Mouse (Mus musculus): Measurements from ENCODE around the gene Sart1. TPM values are rescaled to one million over a fixed set of nuclear protein-coding genes. Genes with fewer than 3 reads are reported as not detected.
"Not testable (repeated sequence)": the region's sequence is repeated elsewhere in the genome, so short reads cannot be mapped to it uniquely, and the experiment has no call there.

The Sart1 gene
- total RNA-seq, 2 experiments from 2014 or later, result 97.9 to 104 TPM

DNA sequence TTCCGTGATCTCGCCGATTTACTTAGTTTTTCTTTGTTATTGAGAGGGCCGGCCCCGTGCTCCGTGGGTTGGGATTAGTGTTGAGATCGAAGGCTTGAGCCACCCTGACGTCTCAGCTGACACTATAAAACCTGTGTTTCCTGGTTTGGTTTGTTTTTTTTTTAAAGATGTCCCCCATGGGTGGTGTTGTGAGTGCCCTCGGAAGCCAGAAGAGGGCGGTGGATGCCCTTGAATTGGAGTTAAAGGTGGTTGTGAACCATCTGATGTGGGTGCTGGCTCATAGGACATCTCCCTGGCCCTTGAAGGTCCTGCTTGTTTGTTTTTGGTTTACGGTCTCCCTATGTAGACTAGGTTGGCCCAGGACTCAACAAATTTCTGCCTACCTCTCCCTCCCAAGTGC lies 21.0 kb downstream of the Sart1 start:
- no peak for DNase-seq

DNA sequence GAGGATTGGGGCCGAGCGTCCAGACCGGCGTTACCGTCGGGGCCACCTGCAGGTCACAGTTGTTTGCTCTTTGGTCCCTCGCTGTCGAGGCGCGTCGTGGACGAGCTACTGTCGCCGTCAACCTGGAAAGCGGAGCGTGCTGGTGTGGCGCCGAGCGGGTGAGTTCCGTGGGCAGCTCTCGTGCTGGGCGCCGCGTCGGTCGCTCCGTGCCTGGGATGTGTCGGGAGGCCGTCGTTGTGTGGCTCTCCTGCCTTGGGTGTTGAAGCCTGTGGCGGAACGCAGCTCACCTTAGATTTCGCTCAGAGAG lies 21.5 kb downstream of the Sart1 start, which contains the start of gene Banf1:
Banf1 (minus strand) TSS at position 116 of the 307 bp plus-strand sequence.
- no peak for DNase-seq

DNA sequence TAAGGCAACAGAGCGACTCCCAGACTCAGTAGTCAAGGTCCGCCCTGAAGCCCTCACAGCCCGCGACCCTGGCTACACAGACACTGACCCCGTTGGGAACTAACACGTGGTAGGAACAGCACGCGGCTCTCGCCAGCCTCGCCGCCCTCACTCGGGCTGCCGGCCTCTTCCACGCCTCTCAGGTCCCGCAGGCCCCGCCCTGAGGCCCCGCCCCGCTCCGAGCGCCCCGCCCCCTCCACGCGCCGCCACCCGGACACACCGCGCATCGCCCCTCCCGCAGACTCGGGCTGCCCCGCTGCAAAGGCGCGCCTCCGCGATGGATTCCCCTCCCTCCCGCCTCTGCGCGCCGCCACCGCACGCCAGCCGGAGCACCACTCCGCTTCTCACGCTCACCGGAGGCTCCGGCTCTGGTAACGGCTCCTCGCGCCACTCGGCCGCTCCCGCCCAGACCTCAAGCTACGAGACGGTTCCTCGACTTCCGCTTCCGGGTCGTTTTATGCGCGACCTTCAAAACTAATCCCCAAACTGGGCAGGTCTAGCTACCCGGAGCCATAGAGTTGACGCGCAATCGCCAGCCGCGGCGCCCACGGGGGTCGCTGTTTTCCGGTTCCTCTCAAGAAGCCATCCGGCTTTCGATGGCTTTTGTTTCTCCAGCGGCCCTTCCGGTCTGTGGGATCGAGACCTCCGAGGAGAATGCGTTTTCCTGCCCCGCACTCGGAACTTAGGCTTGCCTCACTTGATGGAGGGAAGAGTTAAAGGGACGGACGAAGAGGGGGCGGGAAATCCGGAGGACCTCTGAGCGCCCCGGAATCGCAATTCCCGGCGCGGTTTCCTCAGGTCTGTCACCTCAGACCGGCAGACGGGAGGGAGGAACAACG lies 22.1 kb downstream of the Sart1 start, which contains the start of gene Eif1ad:
Eif1ad (plus strand) TSS at position 567 of the 878 bp plus-strand sequence.
- peak; percentile 95 to 97 for DNase-seq

DNA sequence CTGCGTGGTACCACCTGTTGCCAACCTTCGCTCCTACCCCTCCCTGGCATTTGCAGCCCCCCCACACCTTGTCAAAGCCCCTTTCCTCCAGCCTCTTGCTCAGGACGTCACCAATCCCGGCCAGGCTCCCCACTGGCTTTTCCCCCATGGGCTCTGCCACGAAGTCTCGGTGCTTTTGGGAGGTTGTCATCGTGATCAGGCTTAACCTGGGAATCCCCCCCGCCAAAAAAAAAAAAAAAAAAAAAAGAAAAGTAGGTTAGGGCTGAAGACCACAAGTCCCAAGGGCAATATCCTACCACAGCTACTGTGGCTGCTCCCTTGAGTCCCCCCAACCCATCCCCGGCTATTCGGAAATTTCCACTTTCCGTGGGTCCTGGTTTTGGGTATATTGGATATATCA lies 22.8 kb downstream of the Sart1 start:
- DNase-seq, result no peak

DNA sequence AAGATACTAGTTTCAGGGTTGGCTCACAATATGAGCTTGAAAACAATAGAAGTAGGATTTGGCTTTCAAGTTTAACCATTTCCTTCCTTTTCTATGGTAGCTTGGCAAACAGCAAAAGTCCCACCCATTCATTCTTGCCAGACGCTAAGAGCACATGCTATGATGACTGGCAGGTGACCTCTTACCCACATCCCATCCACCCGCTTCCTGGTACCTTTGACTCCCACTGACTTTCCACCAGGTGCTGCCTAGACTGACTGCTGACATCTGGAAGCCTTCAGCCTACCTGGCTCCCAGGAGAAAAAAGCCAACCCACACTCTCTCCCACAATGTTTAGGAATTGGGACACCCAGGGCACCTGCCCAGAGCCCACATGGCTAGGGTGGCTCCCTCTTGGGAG lies 24.4 kb downstream of the Sart1 start:
- no peak for DNase-seq

DNA sequence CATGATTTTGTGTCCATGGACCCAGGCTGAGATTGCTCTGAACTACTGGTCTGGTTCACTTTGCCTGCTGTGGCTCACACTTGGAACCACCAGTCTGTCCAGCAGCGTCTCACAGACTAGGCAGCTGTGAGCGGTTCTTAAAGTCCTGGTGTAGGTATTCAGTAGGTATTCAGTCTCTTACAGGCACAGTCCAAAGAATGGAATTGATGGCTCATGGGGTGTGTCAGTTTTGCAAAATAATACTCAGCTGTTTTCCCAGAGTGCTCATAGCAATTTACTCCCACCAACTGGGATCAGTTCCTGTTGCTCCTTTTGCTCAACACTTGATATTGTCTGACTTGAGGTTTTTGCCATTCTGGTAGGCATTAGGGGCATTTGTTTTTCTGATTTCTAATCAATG lies 26.3 kb downstream of the Sart1 start:
- no peak for DNase-seq

DNA sequence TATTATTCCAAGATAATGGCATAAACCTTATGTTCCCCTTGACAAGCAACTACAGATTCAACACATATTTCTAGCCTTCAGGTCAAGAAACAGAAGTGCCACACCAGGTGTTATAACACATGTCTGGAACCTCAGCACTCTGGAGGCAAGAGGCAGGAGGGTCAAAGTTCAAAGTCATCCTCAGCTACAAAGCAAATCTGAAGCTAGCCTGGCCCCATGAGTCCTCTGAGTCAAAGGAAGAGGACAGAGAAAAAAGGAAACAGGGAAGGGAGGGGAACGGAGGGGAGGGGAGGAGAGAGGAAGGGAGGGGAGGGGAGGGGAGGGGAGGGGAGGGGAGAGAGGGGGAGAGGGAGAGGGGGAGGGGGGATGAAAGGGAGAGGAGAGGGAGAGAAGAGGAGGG lies 32.4 kb downstream of the Sart1 start:
- DNase-seq, result no peak

DNA sequence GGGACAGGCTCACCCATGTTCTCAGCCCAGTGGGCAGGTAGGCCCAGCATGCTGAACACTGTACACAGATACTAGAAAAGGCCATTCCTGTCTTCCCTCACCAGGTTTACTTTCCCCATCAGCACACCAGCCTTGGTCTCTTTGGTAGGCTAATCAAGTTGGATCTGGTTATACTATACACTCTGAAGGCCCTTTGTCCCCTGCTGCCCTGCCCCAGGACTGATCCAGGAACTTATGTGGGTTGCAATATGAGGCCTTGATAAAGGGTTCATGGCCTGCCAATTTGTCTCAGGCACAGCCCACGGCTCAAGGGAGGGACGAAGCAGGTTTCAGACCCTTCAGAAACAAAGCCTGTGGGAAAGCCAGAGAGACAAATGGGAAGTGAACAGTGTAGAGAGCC lies 34.9 kb downstream of the Sart1 start:
- no peak for DNase-seq

DNA sequence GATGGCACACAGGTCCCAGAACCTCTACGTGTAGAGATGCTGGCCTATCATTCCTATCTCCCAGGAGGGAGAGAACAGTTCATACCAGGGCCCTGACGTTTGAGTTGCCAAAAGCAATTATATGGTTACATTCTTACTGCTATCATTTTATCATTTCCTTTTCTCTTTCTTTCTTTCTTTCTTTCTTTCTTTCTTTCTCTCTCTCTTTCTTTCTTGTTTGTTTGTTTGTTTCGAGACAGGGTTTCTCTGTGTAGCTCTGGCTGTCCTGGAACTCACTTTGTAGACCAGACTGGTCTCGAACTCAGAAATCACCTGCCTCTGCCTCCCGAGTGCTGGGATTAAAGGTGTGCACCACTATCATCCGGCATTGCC lies 39.0 kb downstream of the Sart1 start, which contains the start of gene Cst6:
Cst6 (minus strand) TSS at position 73 of the 372 bp plus-strand sequence.
- DNase-seq, result not testable (repeated sequence)

DNA sequence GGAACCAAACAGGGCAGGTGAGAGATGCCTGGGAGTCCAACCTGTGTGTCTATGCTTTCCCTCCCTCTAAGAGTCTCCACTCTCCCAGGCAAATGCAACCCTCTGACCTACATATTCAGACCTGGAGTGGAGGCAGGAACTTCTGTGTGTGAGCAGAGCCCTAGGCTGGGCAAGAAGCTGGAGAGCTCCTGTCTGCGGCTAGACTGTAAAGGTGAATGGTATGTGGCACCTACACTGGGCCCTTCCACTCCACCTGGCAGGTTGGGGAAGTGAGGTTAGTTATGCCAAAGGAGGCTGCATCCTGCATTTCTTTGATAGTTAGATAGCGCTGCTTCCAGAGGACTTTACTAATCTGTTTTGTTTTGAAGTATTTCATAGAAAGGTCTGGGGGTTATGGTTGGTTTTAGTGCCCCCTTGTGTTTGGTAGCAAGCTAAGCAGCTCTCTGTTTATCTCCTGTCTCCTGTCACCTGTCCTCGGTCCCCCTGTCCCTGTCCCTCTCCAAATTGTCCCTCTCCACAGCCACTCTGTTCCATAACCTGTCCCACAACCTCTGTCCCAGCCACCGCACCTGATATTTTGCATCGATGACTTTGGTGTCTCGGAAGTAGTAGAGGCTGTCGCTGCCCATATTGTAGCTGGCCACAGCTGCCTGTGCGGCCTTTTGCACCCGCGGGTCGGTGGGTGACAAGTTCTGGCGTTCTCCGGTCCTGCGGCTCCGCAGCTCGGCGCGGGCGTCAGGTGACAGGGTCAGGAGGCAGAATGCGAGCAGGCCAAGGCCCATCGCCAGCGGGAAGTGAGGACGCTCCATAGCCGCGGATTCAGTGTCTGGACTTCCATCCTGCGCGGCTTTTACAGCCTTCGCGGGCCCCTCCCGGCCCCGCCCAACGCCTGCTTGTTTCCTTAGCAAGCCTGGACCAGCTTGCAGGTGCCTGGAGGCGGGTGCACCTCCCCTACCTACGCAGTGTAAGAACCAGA lies 39.7 kb downstream of the Sart1 start:
- peak; percentile 19 to 25 for DNase-seq

GRCm38 (mm10) chr19:5348064-5348463 lies 40.4 kb downstream of the Sart1 start:
- no peak for DNase-seq

GRCm38 (mm10) chr19:5345297-5346131 lies 43.0 kb downstream of the Sart1 start:
- DNase-seq, result no peak

GRCm38 (mm10) chr19:5341360-5341759 lies 47.1 kb downstream of the Sart1 start:
- DNase-seq, result no peak

DNA sequence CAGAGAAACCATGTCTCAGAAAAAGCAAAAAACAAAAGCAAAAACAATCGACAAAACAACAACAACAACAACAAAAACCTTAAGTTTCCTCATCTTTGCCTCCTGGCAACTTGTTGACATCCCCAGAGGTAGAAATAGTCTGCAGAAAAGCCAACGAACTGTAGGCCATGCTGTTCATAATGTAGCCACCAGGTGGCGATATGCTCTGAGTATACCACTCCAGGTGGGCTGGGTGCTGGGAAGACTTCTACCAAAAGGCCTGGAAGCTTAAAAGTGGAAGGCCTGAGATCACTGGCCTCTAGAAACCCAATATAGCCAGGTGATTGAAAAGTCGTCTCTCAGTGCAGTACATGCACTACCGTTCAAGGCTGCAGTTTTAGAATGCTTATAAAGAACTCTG lies 50.5 kb downstream of the Sart1 start:
- peak; percentile 60 for DNase-seq

DNA sequence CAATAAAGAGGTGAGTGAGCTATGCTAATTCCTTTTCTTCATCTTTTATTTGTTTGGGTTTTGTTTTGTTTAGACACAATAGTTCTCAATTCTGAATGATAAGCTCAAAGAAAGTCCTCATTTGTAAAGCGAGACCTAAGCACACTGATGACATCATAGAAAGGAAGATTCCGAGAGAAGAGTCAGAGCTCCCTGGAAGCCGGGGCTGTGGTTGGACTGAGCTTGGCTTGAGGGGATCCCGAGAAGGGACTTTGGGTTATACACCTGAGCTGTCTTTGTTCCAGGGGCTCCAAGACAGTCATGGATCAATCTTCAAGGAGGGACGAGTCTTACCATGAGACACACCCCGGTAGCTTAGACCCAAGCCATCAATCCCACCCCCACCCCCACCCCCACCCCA lies 53.1 kb downstream of the Sart1 start, which contains the start of gene Catsper1:
Catsper1 (plus strand) TSS at position 301 of the 400 bp plus-strand sequence.
- no peak for DNase-seq

GRCm38 (mm10) chr19:5334741-5335140 lies 53.8 kb downstream of the Sart1 start:
- no peak for DNase-seq

DNA sequence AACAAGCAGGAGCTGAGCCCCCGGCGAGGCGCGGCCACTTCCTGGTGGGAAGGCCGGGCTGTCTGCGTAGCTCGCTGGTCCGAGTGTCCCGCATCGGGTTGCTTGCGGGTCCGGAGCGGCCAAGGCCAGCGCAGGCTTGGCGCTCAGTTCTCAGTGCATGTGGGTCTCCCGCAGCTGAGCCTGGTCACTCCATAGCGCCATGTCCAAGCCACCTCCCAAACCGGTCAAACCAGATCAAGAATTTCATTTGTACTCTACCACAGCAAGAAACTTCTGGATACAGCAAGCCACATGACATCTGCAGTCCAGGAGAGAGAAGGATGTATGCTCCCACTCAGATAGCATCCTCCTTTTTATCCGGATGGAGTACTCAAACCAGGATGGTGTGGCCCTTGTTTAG lies 60.5 kb downstream of the Sart1 start:
- DNase-seq, result no peak

Other genes starting within 250 kb of the Sart1 start
- gene Pacs1, start 115.6 kb downstream of the Sart1 start, total RNA-seq (2021), result 10 to 100 TPM; 52.5 to 55.0 TPM
- gene Sf3b2, start 93.2 kb downstream of the Sart1 start, total RNA-seq (2021), result 100 to 1,000 TPM; 204 to 205 TPM
- gene Gal3st3, start 90.4 kb downstream of the Sart1 start, total RNA-seq (2021), result 100 to 1,000 TPM; 110 TPM
- gene Catsper1, start 53.0 kb downstream of the Sart1 start, total RNA-seq (2021), result not detected
- gene Cst6, start 39.1 kb downstream of the Sart1 start, total RNA-seq (2021), result 1 to 10 TPM; 7.3 to 7.7 TPM
- 10 to 100 TPM; 20.6 to 21.3 TPM for gene Eif1ad, start 22.0 kb downstream of the Sart1 start, total RNA-seq (2021)
- 10 to 100 TPM; 80.9 to 90.9 TPM for gene Banf1, start 21.5 kb downstream of the Sart1 start, total RNA-seq (2021)
- gene Tsga10ip, start 13.8 kb upstream of the Sart1 start, total RNA-seq (2021), result not detected
- 100 to 1,000 TPM; 291 to 298 TPM for gene Drap1, start 36.3 kb upstream of the Sart1 start, total RNA-seq (2021)
- 10 to 100 TPM; 66.4 to 69.8 TPM for gene AI837181, start 36.4 kb upstream of the Sart1 start, total RNA-seq (2021)
- gene Fosl1, start 58.8 kb upstream of the Sart1 start, total RNA-seq (2021), result not detected
- gene Ccdc85b, start 69.2 kb upstream of the Sart1 start, total RNA-seq (2021), result 10 to 100 TPM; 34.8 to 38.3 TPM
- 10 to 100 TPM; 85.5 to 86.3 TPM for gene Fibp, start 71.9 kb upstream of the Sart1 start, total RNA-seq (2021)
- not detected for gene Ctsw, start 79.8 kb upstream of the Sart1 start, total RNA-seq (2021)
- gene Efemp2, start 85.3 kb upstream of the Sart1 start, total RNA-seq (2021), result 10 to 100 TPM; 10.9 to 12.4 TPM
- 10 to 100 TPM; 37.6 to 39.3 TPM for gene Mus81, start 99.7 kb upstream of the Sart1 start, total RNA-seq (2021)
- 1,000 to 10,000 TPM; 1,234 to 1,394 TPM for gene Cfl1, start 101.8 kb upstream of the Sart1 start, total RNA-seq (2021)
- gene 1700020D05Rik, start 115.1 kb upstream of the Sart1 start, total RNA-seq (2021), result 1 to 10 TPM; 5.4 to 8.8 TPM
- gene Snx32, start 121.8 kb upstream of the Sart1 start, total RNA-seq (2021), result 10 to 100 TPM; 80.5 to 83.5 TPM
- gene Ovol1, start 171.9 kb upstream of the Sart1 start, total RNA-seq (2021), result not detected
- gene Ap5b1, start 179.3 kb upstream of the Sart1 start, total RNA-seq (2021), result 1 to 10 TPM; 5.8 to 7.0 TPM
- gene Rnaseh2c, start 213.2 kb upstream of the Sart1 start, total RNA-seq (2021), result 10 to 100 TPM; 80.2 to 88.0 TPM
- gene Kat5, start 221.5 kb upstream of the Sart1 start, total RNA-seq (2021), result 10 to 100 TPM; 80.1 to 91.1 TPM
- 10 to 100 TPM; 17.2 to 17.7 TPM for gene Rela, start 248.8 kb upstream of the Sart1 start, total RNA-seq (2021)

Data from layer of hippocampus, postnatal 36 days (tissue).